Mouse (Mus musculus) intestine, embryonic 16.5 days (tissue): ENCODE results near the gene Tlx3. TPM values are rescaled to one million over a fixed set of nuclear protein-coding genes. Genes with fewer than 3 reads are reported as not detected.

Experiments
- ATAC-seq: fragments of 200-750 bp; cut with Nextera tagmentation; 2 replicates; pipeline ENCODE4 v1.8.0; 2017; ENCODE audit warnings: moderate TSS enrichment, moderate library complexity
- H3K27ac ChIP-seq: fragments of 300-500 bp; sonication (generic); 2 replicates; pipeline ENCODE4 v1.5.1; 2014; ENCODE audit warnings: mild to moderate bottlenecking, low read length
- H3K27me3 ChIP-seq: fragments of 300-500 bp; sonication (generic); replicated peaks from 2 replicates; pipeline ENCODE4 v1.6.1; 2014; ENCODE audit warnings: low read length, control low read depth, mixed read lengths; ENCODE audit not compliant: control insufficient read depth, insufficient read depth
- H3K36me3 ChIP-seq: fragments of 300-500 bp; sonication (generic); 2 replicates; pipeline ENCODE4 v1.6.1; 2014; ENCODE audit warnings: low read length, control low read depth; ENCODE audit not compliant: control insufficient read depth, insufficient read depth
- H3K4me1 ChIP-seq: fragments of 300-500 bp; sonication (generic); 2 replicates; pipeline ENCODE4 v1.6.1; 2014; ENCODE audit warnings: low read length, control low read depth, mixed read lengths; ENCODE audit not compliant: control insufficient read depth, insufficient read depth
- H3K4me2 ChIP-seq: fragments of 300-500 bp; sonication (generic); 2 replicates; pipeline ENCODE4 v1.6.1; 2014; ENCODE audit warnings: low read depth, low read length, control low read depth
- H3K4me3 ChIP-seq: fragments of 300-500 bp; sonication (generic); 2 replicates; pipeline ENCODE4 v1.5.1; 2014; ENCODE audit warnings: mild to moderate bottlenecking, low read length
- H3K9ac ChIP-seq: fragments of 300-500 bp; sonication (generic); 2 replicates; pipeline ENCODE4 v1.6.1; 2014; ENCODE audit warnings: low read depth, low read length
- H3K9me3 ChIP-seq: fragments of 300-500 bp; sonication (generic); 2 replicates; pipeline ENCODE4 v1.6.1; 2016; ENCODE audit warnings: low read length, control low read depth; ENCODE audit not compliant: control insufficient read depth
- WGBS: fragments of 180-500 bp; shearing (Covaris S2); extraction: QIAGEN DNeasy Blood & Tissue Kit; methylation state at CpG from one replicate; pipeline ENCODE4 v1.1.7; 2014; 5-methylcytosine and 5-hydroxymethylcytosine counted together
- polyA plus RNA-seq: library from polyadenylated mRNA; unstranded; fragments of >200 nt; fragmentation: Nextera tagmentation; extraction: Ambion mirVana; gene quantifications from 2 replicates; pipeline ENCODE4 v1.2.1, GENCODE M21; 2015

The Tlx3 gene
- polyA plus RNA-seq, 1 experiment from 2014 or later: not detected

DNA sequence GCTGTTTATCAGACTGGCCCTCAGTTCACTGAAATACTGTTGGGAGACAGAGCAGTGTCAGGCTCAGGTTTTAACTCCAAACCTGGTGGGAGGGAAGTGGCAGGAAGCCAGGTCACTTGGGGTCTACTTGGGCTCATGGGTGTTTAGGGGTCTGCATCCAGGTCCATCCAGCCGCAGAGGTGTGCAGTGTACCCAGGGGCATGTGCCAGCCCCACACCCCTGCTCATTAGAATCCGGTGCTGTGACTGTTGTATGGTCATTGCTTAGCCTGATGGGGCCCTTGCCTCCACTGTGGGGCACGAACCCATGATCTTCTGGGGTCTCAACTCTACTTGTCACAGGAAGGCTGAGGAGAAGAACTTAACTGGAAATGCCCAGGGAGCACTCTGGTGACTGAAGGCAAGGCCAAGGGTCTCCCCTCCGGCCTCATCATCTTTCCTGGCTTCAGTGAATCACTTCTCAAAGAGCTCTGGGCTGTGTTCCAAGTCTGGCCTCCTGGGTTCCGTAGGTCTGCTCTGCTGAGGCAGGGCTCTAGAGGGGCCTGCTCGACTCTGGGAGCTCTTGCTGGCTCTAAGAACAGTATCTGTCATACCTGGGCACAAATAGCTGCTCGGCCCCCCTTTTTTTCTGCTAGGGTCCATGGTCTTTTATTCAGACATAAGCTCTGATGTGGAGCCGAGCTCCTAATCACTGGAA, 14.1 kb upstream of the Tlx3 start:
- 64% methylated on average over 8 of the region's 8 CpGs for WGBS
- Histone ChIP-seq H3K27me3 (no peaks in the 10 kb centered on the region), H3K4me3 (no peak overlapping the region), H3K27ac (no peak overlapping the region), H3K9me3 (no peaks in the 10 kb centered on the region), H3K36me3 (no peaks in the 10 kb centered on the region), H3K4me1 (peaks cover 7% of the 10 kb centered on the region; the same call in 1 of the 2 replicates), H3K9ac (no peak overlapping the region), H3K4me2 (no peak overlapping the region)
- ATAC-seq: peak; percentile 40; the same call in 1 of the 2 replicates

DNA sequence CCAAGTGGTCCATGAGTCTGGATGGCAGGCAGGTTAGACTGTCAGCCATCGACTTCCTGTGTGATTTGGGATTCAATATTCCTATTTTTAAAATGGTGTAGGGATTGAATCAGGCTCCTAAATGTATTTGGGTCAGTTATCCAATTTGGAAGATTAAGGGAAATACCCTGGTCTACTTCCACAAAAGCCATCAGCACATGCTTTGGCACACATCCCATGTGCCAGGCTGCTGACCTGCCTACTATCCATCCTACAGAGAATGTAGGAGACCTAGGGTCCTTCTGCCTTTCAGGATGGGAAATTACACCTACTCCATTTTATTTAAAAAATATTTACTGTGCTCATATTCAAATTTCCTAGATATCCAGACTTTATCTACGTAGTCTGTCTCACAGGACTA, 4.0 kb upstream of the Tlx3 start:
- H3K27ac ChIP-seq: no peak overlapping the region
- no peak overlapping the region for H3K4me2 ChIP-seq
- H3K36me3 ChIP-seq: no peaks in the 10 kb centered on the region
- no peak overlapping the region for H3K4me3 ChIP-seq
- 80% methylated on average over 2 of the region's 2 CpGs for WGBS
- peaks cover 53% of the 10 kb centered on the region for H3K27me3 ChIP-seq
- no peak overlapping the region for H3K9ac ChIP-seq
- peaks cover 11% of the 10 kb centered on the region for H3K4me1 ChIP-seq
- H3K9me3 ChIP-seq: no peaks in the 10 kb centered on the region
- ATAC-seq: no peak

DNA sequence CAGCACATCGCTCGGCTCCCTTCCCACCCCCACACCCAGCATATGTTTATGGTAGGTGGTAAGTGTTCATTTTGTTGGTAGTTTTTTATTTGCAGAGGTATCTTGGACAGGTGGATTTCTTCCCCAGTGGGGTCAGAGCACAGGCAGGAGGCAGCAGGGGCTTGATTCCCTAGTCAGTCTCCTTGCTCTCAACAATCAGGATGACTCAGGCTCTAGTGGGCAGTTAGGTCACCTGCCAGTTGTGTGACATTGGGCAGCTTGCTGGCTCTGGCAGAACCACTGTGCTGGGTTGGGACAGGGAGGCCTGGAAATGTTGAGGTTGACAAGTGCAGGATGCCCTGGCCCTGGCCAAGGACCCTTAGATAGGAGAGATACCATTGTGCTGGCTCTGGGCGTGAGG, 1.6 kb upstream of the Tlx3 start:
- Histone ChIP-seq H3K9me3 (no peaks in the 10 kb centered on the region), H3K4me2 (no peak overlapping the region), H3K9ac (no peak overlapping the region), H3K4me3 (no peak overlapping the region), H3K27me3 (peaks cover 73% of the 10 kb centered on the region), H3K27ac (no peak overlapping the region), H3K4me1 (peaks cover 25% of the 10 kb centered on the region), H3K36me3 (no peaks in the 10 kb centered on the region)
- no peak for ATAC-seq
- 9% methylated on average over 3 of the region's 3 CpGs for WGBS

DNA sequence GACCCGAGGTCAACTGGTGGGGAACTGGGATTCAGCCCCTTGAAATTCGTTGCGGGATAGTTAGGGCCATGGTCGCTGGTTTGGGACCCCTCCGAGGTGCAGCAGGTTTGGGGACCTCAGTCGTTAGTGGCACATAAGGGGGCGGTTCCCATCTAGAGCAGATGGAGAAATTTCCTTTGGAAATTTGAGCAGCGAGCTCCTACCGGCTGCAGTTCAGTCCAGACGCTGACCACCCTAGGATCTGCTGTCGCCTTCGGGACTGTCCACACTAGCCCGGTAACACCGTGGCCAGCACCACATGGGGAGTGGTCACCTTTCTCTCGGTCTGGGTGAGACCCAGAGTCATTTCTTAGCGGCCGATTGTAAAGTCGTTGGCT, 928 bp upstream of the Tlx3 start:
- Histone ChIP-seq H3K9ac (no peak overlapping the region), H3K36me3 (no peaks in the 10 kb centered on the region), H3K4me1 (peaks cover 25% of the 10 kb centered on the region), H3K4me3 (no peak overlapping the region), H3K27ac (no peak overlapping the region), H3K4me2 (no peak overlapping the region), H3K9me3 (no peaks in the 10 kb centered on the region), H3K27me3 (peaks cover 79% of the 10 kb centered on the region)
- ATAC-seq: no peak
- 2% methylated on average over 18 of the region's 18 CpGs for WGBS

- no peak overlapping the region for H3K9ac ChIP-seq
- peak overlapping the region; percentile 38 for H3K4me2 ChIP-seq
- H3K9me3 ChIP-seq: no peaks in the 10 kb centered on the region
- no peaks in the 10 kb centered on the region for H3K36me3 ChIP-seq
- H3K4me1 ChIP-seq: peaks cover 25% of the 10 kb centered on the region
- H3K27me3 ChIP-seq: peaks cover 92% of the 10 kb centered on the region
- no peak for ATAC-seq
- WGBS: under 1% methylated on average over 47 of the region's 47 CpGs
- peak overlapping the region; percentile 33 for H3K4me3 ChIP-seq
- H3K27ac ChIP-seq: no peak overlapping the region
Observed at GRCm38 (mm10) chr11:33202972-33203371, 417 bp downstream of the Tlx3 start.

GRCm38 (mm10) chr11:33202296-33202695, 1.1 kb downstream of the Tlx3 start:
- ATAC-seq: no peak
- Histone ChIP-seq H3K4me1 (peaks cover 25% of the 10 kb centered on the region), H3K9ac (no peak overlapping the region), H3K9me3 (no peaks in the 10 kb centered on the region), H3K4me3 (no peak overlapping the region), H3K4me2 (no peak overlapping the region), H3K27ac (no peak overlapping the region), H3K36me3 (no peaks in the 10 kb centered on the region), H3K27me3 (peaks cover 93% of the 10 kb centered on the region)
- 2% methylated on average over 37 of the region's 37 CpGs for WGBS

- H3K4me1 ChIP-seq: peaks cover 25% of the 10 kb centered on the region
- 3% methylated on average over 19 of the region's 19 CpGs for WGBS
- H3K4me2 ChIP-seq: peak overlapping the region; percentile 32; the same call in 1 of the 2 replicates
- peak overlapping the region; percentile 36 for H3K4me3 ChIP-seq
- H3K36me3 ChIP-seq: no peaks in the 10 kb centered on the region
- no peak for ATAC-seq
- no peak overlapping the region for H3K27ac ChIP-seq
- peaks cover 96% of the 10 kb centered on the region for H3K27me3 ChIP-seq
- no peaks in the 10 kb centered on the region for H3K9me3 ChIP-seq
- no peak overlapping the region for H3K9ac ChIP-seq
Observed at GRCm38 (mm10) chr11:33201626-33202010, 1.8 kb downstream of the Tlx3 start.

- peaks cover 96% of the 10 kb centered on the region for H3K27me3 ChIP-seq
- H3K27ac ChIP-seq: no peak overlapping the region
- no peaks in the 10 kb centered on the region for H3K9me3 ChIP-seq
- H3K4me3 ChIP-seq: peak overlapping the region; percentile 36
- H3K4me1 ChIP-seq: peaks cover 25% of the 10 kb centered on the region
- H3K9ac ChIP-seq: no peak overlapping the region
- peak overlapping the region; percentile 44 for H3K4me2 ChIP-seq
- ATAC-seq: peak; percentile 71
- under 1% methylated on average over 75 of the region's 76 CpGs for WGBS
- H3K36me3 ChIP-seq: no peaks in the 10 kb centered on the region
Observed at GRCm38 (mm10) chr11:33200764-33201625, 2.4 kb downstream of the Tlx3 start.

DNA sequence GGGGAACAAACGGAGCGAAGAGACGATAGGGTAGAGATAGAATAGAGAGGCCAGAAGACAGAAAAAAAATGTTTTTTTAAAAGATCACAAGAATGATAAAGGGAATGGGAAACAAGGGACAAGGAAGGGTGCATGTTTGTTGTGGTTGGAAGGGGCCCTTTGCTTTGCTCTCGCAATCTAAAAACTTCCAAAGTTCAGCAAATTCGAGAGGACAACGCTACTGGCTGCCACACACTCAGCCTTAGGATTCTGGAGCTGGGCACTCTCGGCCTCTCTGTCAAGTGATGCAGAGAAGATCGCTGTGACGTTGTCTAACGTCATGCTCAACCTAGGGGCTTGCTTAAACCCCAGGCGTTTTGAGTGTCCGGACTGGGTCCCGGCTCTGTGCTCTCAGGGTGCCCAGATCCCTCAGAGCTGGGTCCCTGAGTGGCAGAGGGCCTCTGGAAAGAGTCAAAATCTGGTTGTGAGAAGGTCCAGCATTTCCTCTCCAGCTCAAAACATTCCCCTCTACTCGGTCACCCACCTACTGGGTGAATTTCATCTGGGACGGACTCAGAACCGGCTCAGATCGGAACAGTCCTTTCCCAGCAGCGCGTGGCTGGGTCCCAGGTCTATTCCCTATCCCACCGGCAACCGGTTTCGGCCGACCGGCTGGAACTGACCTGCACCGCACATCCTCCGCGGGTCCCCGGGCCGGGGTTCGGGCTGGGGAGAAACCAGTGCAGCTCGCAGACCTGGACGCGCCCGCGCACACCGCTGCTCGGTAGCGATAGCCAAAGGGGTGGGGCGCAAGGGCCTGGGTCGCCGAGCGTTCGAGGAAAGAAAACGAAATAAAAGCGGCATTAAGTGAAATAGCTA, 3.3 kb downstream of the Tlx3 start:
- peak overlapping the region; percentile 44; the same call in 1 of the 2 replicates for H3K4me2 ChIP-seq
- H3K27me3 ChIP-seq: peaks cover 96% of the 10 kb centered on the region
- no peaks in the 10 kb centered on the region for H3K9me3 ChIP-seq
- H3K36me3 ChIP-seq: no peaks in the 10 kb centered on the region
- no peak overlapping the region for H3K9ac ChIP-seq
- H3K4me1 ChIP-seq: peaks cover 25% of the 10 kb centered on the region
- H3K4me3 ChIP-seq: peak overlapping the region; percentile 36; the same call in 1 of the 2 replicates
- no peak overlapping the region for H3K27ac ChIP-seq
- no peak for ATAC-seq
- WGBS: 2% methylated on average over 45 of the region's 45 CpGs
